Mouse (Mus musculus) adrenal gland, adult 2 months (tissue): Measurements from ENCODE around the gene Pdlim1. TPM values are rescaled to one million over a fixed set of nuclear protein-coding genes. Genes with fewer than 3 reads are reported as not detected.

Experiments
- DNase-seq: peaks from one replicate; pipeline ENCODE4 v3.0.0; 2021
- long read RNA-seq: library from polyadenylated mRNA; stranded (forward); transcript quantifications from one replicate; pipeline ENCODE4 v2.0.0, GENCODE M21; 2021
- polyA plus RNA-seq: library from polyadenylated mRNA; depleted of rRNA; stranded (reverse); fragments of >200 nt; gene quantifications from 2 replicates; pipeline ENCODE4 v1.2.3, GENCODE M21; 2012; rRNA removed
- total RNA-seq, 2 experiments: library from RNA; stranded (reverse); gene quantifications; 2 replicates each; pipeline ENCODE4 v1.2.3; 2021

Gene Pdlim1
- total RNA-seq (10 to 100 TPM; 20.9 to 25.8 TPM), polyA plus RNA-seq (3.7 and 4.9 TPM in 2 replicates)
- long read RNA-seq, transcript Pdlim1-201 (7 exons, 2,571 nt): major isoform, 5 of 6 reads
- long read RNA-seq, partial matches to known transcripts: 1 of 6 reads
- long read RNA-seq, other reads (novel, unspliced or antisense): 0 of 6 reads

DNA sequence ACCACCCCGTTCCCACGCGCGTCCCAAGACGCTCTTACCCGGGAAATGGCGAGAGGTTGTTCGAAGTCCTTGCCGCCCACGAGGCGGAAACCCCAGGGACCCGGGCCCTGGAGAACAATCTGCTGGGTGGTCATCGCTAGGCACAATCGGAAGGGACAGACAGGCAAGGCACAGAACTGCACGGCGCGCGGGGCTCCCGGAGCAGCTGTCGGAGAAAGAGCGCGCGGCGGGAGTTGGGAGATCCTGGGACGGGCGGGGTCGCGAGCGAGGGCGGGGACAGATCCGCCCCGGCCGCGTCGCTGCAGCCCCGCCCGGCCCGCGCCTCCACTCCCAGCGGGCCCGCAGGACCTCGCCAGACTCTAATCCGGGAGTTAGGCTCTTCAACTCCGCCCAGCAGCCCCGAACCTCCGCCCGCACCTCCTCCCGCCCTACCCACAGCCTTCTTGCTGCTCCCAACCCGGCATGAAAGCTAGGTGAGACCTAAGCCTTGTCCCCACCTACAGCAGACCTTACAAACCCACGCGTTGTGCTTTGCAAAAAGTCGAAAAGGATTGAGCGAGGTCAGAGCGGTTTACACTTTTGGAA, at the start of gene Pdlim1:
Gene Pdlim1, minus strand, starts transcription at position 535 of the 585 bp plus-strand sequence.
- DNase-seq: peak; percentile 85

DNA sequence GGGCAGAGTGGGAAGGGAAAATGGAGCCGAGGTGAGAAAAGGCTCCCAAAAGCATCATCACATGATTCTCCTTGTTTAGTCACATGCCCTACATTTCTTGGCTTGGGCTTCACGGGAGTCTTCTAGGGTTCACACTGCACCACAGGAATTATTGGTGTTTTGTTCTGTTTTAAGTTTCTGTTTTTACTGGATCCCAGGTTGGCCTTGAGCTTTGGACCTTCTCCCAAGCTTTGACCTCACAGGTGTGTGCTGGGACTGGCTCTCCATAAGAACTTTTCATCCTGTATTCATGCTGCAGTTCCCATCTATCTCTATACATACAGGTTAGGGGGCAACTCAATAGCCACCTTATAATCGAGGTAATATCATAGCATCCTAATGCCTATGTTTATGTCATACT, 47.6 kb upstream of the Pdlim1 start:
- no peak for DNase-seq

DNA sequence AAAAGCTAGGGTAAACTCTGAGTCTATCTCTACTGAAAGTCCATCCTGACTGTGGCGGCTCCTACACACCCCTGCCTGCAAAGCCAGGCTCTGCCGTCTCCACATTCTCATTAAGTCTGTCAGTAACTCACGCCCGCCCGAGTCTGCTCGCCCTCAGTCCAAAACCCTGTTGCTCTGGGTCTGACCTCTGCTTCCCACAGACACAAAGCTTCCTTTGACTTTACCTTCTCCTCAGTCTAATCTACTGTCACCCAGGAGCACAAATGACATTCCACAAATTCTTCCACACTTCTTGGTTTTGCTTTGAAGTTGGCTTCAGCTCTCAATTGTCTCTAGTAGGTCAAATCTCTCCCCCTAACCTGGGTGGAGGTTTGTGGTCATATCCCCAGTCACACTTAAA, 46.9 kb upstream of the Pdlim1 start:
- no peak for DNase-seq

DNA sequence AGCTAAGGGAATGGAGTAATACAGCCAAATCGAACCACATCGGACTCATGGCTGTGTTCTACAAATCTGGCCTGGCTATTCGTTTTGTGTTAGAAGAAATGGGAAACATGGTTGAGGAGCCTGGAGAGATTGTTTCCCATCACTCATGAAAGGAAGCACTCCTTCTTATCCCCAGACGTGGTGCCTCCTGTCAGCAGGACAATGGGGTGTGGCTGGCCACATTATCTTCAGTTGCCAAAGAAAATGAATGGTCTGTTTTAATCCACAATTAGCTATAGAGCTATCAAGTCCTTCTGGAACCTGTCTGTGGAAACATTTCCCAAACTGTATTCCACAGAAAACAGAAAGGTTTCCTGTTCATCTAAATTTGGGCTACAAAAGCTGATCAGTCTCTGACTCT, 45.4 kb upstream of the Pdlim1 start:
- no peak for DNase-seq

DNA sequence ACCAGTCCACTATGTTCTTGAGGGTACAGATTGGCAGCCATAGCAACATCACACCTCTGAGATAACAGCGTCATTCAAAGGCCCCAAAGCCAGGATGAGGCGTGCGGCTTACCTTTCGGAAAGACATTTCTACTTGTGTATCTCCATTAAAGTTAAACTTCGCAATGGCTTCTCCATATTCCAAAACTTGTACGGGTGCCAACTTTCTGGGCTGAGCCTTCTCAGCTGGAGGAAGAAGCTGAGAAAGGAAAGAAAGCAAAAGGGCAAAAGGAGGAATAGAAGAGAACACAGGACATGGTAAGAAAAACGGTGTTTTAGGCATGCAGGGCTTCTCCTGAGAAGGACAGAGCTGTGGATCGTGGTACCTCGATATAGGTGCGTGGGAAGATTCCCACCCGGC, 42.6 kb upstream of the Pdlim1 start:
- DNase-seq: no peak

DNA sequence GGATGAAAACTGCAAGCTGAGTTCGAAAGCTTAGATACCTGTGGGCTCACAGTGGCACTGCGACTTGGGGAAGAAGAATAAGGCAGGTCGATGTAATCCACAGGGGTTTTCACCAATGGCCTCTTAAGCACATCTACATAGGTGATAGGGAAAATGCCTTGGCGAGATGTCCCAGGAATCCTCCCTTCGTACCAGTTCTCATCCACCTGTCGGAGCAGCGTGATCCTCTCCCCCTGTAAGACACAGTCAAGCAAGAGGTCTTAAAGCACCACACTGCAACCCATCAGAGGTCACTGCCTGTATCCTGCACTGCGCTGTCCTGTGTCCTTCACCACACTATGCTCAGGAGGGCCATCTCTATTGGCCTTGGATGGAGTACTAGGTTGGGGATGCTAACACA, 40.0 kb upstream of the Pdlim1 start:
- DNase-seq: no peak

DNA sequence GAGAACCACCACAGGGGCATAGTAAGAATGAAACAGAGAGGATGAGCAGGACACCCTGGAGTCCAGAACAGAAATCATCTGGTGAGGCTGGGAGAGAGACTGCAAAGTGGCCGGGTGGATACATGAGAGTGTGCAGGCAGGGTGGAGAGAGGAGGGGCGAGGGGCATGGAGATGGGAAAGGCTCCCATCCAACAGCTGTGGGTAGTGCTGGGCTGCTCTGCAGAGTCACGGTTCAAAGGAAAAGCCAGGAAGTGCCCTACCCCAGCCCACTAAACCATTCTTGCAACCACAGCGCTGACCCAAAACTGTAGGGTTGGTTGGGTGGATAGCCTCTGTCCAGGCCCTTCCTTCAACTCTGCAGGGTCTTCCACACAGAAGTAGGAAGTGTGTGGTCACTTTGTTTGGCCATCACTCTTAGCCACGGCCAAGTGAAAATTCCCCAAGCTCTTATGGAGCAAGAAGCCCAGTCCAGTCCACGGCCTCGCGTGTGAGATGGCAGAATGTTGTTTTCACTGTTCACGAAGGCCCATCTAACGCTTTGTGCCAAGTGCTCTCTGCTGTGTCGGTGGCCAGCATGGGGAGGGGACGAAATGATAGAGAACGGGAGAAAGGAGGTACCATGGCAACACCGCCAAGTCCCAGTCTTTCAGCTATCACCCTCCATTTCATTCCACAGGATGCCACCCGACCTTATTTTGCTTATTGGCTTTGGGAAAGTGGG, 38.9 kb upstream of the Pdlim1 start:
- no peak for DNase-seq

DNA sequence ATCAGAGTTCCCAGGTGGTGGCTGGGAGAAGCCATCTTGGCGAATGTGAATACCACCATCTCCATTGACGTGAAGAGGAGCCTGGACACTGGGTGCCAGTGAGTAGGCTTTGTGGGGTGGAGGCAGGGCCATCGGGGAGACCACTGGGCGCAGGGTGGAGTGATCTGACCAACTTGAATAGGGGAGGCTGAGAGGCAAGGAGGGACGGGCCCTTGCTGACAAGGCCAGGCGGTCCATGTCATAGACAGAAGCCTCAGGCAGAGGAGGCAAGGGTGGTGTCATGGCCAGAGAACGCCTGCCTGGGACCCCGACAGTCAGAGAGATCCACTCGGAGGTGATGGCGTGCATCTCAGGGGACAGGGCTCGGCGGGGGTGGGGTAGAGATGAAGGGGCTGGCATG, 38.3 kb upstream of the Pdlim1 start:
- no peak for DNase-seq

DNA sequence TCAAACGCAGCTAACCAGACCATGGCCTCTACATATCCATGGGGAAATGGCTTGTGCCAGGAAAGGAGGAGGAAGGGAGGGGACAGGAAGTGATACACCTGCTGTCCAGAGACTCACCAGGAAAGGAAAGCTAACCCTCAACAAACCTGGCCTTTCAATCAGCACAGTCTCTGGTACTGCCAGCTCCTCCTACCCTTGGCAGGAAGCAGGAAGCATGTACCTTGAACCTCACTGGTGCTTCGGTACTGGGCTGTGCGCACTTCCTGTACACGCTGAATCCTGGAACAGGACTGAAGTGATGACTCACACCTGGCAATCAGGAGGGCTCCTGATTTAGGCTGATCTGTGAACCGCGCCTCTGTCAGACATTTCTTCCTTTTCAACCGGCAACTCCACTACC, 35.9 kb upstream of the Pdlim1 start:
- DNase-seq: no peak

DNA sequence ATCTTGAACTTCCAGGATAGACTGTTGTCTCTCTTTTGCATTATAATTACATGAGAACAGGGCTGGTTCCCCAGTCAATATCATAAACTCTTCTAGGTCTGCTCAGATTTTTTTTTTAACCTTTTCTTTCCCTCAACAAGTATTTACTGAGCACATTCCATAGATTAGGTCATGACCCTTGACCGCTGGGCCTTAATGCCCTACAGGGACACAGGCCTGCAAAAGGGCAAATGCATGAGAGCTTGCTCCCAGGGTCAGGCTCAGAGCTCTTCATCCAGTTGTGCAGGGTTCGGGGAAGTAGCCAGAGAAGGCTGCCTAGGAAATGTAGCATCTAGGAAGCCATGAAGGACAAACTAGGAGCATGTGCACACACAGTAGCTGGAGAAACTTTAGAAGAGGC, 35.0 kb upstream of the Pdlim1 start:
- DNase-seq: no peak

DNA sequence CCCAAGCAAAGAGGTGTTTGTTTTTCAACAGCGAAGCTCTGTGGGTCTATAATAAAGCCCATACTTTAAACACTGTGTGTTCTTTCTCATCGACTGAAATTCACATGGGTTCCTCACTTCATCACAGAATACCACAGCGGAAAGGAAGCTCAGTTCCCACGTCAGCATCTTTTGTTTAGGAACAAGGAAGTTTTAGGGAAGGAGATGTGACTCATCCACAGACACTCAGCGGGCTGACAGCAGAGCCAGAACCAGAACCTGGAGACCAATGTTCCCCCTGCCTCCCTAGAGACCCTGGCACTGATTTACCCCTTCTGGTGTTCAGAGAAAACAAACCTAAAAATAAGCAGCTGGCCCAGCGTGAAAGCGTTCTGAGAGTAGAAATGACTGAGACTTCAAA, 33.8 kb upstream of the Pdlim1 start:
- no peak for DNase-seq

DNA sequence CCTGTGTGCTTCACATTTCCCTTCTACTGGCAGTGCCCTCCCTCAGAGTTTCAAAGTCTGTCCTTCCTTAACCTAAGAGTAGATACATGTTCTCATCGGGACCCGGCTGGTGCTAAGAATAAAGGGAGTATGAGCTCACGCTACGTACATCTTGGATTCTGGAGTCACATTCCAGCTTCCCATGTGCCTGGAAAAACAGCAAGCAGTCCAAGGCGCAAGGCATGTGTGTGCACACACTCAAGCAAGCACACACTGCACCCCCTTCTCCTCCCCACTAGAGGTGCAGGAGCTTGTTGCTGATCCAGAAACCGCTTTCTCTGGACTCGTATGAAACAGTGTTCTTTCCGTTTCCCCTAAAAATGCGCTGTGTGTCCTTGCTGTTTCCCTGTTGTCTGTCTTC, 31.3 kb upstream of the Pdlim1 start:
- no peak for DNase-seq

DNA sequence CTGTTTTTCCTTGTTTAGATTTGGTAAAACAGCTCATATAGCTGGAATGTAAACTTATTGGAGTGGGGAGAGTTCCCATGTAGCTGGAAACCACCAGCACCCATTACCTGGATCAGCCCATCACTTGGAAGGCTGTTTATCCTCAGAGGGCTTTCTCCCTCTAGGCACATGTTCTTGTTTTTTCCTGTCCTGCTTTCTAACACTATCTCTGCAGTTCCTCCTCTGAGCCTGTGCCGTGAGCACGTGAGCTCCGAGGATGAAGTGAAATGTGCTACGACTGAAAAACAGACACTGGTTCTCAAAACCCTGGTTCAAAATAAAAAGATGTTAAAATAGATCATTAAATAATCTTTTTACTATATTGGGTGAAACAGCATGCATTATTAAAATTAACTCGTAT, 30.8 kb upstream of the Pdlim1 start:
- DNase-seq: no peak

DNA sequence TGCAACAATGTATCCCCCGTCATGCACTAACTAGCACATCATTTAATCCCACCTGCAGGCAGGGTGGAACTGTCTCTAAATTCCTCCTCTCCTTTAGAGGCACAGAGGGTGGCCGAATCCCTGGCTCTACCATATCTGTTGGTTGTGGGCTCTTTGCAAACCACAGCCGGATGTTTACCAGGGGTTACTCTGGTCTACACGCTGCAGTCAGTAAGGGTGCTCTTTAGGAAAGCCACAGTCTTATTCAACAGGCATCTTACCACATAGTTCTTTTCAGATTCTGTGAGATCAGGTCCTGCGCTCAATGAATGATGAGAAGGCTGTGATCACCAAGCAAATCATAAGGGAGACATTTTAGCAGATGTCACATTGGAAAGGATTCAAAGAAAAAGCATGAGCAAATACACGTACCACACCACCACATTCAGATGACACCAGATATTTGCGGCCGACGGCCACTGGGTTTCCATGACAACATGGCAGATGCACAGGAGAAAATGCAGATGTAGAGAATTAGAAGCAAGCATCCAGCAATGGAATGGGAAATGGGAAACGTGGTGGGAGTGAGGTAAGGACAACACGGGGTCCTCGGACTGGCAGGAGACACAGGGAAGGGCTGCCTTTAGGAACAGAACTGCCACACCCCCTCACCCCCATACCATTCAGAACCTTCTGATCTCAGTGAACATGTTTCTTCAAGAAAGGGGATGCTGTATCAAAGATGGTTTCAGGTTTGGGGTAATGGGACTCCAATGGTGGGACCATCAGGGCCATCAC, 28.5 kb upstream of the Pdlim1 start:
- DNase-seq: no peak

DNA sequence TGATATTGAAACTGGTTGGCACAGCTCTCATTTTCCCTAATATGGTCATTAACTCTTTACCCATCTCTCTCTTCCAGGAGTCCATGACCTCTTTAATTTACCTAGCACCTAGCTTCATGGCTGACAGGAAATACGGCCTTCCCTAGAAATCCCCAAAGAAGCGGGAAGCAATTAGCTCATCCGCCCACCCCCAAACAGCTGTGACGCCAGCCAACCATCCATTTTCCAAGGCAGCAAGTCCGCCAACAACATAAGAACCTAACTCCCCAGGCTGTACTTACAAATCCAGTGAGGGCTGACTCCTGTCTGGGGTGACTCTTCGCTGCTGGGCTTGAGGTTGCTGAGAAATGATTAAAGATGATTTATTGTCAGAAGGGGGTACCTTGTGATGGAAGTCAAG, 27.5 kb upstream of the Pdlim1 start:
- DNase-seq: no peak

DNA sequence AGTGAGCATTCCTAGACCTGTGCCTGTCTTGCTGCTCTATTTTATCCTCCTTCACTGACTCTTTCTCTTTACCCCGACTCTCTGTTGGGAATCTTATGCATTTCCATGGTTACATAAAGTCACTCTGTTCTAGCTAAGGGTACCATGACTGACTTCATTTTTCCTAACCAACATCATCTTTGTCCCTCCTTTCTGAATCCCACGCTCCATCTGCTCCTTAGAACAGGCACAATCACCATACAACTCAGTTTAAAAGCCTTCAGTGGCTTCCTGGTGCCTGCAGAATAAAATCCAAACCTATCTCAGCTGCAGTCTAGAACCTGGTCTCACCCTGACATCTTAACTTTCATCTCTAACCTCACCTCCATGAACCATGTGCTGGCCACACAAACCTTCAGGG, 26.9 kb upstream of the Pdlim1 start:
- no peak for DNase-seq

DNA sequence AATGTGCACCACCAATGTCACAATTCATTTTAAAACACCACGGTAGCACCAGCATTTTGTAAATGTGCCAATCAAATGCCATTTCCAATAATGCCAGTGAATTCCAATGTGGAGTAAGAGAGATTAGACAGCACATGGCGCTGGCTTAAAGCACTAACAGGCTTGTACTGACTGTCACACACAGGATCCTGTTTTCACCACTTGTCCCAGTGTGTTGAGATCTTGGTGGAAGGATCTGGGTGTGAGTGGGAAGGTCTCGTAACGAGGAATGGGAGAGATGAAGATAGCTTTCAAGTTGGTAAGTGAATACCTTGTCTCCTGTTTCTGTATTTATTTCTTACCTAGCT, 26.1 kb upstream of the Pdlim1 start:
- DNase-seq: no peak

DNA sequence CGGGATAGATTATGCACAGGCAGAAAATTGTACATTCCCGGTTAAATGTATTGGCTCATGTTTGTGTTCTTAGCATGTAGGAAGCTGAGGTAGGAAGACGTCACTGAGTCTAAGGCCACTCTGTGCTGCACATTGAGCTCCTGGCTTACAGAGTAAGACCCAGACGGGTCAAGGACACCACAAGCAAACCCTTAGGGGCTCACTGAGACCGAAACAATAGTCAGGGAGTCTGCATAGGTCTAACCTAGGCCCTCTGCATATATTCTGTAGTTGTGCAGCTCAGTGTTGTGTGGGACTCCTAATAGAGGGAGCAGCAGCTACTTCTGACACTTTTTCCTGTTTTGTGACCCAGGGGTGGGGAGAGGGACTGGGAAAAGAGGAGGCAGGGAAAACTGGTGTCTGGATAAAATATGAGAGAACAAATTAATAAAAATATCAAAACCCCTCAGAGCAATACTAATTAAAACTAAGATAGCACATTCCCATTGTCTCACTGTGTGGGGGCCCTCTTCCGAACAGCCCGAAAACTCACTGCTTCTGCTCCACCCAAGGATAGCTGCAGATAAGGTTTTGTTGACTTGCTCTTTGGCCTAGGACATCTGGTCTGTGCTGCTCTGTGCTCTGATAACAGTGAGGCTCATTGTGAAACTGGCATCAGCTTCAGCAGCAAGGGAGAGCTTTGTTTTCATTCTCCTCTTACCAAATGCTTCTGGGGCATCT, 25.6 kb upstream of the Pdlim1 start:
- no peak for DNase-seq

DNA sequence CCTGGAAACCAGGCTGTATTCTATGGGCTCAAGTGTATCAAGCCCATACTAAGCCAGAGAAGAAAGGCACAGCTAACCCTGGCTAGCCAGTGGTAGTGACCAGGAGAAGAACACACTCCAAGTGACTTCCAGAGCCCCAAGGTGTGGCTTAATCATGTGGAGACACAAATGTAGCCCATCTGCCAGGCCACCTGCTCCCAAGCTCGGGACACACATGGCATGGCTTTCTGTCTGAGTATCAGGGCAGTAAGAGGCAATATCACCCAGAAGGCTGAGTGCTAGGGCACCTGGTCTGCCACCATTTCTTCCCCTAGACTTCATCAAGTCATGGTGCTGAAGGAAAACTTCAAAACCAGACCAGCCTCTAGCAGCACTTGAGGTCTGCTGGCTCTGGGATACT, 22.6 kb upstream of the Pdlim1 start:
- DNase-seq: no peak

DNA sequence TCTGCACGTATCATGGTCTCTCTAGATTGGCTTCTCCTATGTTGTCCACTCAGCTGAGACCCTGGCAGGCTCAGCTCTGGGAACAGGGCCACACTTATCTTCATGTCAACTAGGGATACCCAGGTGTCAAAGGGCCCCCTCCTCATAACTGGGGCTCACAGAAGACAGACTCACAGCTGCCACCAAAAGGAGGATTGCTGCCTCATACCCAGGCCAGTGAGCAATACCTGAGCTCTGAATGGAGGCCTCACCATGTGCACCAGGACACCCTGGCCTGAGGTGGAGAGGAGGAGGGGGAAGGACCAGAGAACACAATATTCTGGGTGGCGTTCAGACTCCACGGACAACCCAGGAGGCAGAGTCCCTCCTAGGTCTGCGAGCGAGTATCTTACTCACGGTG, 22.1 kb upstream of the Pdlim1 start:
- DNase-seq: no peak

DNA sequence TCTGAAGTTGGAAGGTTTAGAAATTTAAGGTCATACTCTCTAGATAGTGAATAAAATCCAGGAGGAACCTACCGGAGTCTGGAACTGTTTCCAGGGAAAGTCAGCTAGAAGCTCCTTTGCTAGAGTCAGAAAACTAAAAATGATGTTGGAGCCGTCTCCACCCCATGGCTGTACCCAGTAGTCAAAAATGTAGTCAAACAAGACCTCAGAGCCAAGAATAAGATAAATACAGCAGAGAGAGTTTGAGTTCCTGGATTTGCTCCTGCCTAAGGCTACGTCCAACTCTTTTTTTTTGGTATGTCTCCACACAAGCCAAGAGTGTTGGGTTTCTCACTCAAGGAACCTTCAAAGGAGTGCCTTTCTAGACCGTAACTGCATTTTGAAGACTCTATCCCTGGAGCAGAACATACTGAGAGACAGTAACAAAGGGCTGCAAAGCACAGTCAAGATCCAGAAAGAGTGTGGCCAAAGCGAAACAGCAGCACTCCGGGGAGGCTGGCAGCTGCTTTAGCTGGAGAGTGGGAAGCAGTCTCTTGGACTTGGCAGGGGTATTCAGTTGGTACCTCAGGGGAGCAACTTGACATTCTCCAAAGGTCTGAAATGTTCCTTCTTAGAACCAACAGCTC, 18.6 kb upstream of the Pdlim1 start:
- no peak for DNase-seq

DNA sequence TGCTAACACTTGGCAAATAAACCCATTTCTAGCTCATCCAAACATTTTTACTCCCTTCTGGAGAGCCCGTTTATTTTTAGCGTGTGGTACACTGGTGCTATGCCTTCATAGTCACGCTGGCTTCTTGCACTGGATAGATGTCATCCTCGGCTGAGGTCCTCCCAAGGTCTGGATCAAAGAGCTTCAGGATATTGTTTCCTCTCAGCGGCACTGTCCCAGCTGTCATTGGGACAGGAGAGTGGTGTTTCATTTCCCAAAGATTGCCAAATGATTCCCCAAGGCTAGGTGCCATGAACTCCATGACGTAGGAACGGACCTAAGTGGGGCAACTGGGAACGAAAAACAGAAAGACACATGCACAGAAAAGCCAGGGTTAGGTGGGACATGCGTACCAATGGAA, 16.8 kb upstream of the Pdlim1 start:
- no peak for DNase-seq
